Mouse (Mus musculus): ENCODE measurements around the gene Cse1l.

DNA sequence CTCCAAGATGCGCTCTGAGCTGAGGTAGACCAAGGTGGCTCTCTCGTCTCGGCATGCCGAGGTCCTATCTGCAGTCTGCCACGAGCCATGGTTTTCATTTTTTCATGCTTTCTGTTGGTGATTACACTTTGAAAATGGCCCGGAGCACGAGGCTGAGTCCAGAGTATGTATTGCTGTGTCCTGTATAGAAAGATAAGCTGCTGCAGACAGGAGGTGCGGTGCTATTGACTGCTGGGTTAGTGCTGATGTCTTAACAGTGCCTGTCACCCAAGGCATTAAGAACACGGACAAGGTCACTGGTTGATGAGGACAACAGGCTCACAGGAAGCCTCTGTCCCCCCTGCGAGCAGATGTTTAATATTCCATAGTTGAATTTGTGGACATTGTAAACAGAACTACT is 34.9 kb upstream of the Cse1l start:
- TF ChIP-seq CTCF (IDR thresholded peaks at IDR 0.05; ENCODE audit: control insufficient read depth, insufficient read depth, low read length): no peak
- TF ChIP-seq POLR2A (IDR thresholded peaks at IDR 0.05; ENCODE audit: borderline replicate concordance, control insufficient read depth, low read depth, low read length): no peak
